Mouse (Mus musculus): ENCODE measurements around the gene Atxn2. TPM values are rescaled to one million over a fixed set of nuclear protein-coding genes. Genes with fewer than 3 reads are reported as not detected.
"Not testable (repeated sequence)": the region's sequence is repeated elsewhere in the genome, so short reads cannot be mapped to it uniquely, and the experiment has no call there.

Atxn2 gene
- polyA plus RNA-seq, 2 experiments: 19.3 to 24.1 TPM

DNA sequence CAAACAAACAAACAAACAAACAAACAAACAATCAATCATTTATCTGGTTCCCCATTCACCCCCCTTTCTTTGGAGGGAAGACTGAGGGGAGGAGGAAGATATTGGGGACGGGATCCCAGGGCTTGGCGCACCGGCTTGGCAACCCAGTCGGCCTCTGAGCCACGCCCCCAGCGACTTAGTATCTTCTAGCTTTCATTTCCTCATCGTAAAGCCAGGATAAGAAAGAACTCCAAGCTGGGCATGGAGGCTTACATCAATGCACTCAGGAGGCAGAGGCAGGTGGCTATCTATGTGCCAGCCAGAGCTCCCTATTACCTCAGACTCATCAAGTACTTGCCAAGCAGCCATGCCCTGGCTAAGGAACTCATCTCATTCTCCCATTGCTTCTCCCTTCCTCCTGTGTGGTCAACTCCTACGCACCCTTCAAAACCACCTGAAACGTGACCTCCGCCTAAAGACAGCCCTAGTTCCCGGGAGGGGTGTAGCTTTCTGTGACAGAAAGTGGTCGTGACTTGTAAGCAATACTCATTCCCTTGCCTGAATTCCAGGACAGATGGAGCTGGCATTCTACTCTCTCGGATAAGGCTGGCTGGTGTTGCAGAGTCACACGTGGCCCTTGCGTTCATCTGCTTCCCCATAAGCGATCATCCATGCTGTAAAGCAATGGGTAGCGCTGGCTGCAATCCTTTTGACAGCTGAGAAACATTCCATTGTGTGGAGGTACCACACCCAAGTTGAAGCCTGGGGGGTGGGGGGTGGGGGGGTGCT lies 132.2 kb downstream of the Atxn2 start:
- WGBS (ENCODE audit: insufficient replicate concordance): 12% methylated on average over 17 of the region's 17 CpGs
- H3K4me1 ChIP-seq (replicated peaks; ENCODE audit: control insufficient read depth in 2 of 2, insufficient read depth in 2 of 2, low read length in 1 of 2): peaks cover 6 to 10% of the 10 kb centered on the region in 2 experiments
- peak overlapping the region in 1 of 2 experiments; percentile 54; a peak in 2 of 4 replicates for H3K4me3 ChIP-seq (ENCODE audit: insufficient read depth in 1 of 2, low read depth in 2 of 2, low read length in 2 of 2)
- TF ChIP-seq EP300 (IDR thresholded peaks at IDR 0.05; ENCODE audit: low read depth) (no peak), CTCF (IDR thresholded peaks at IDR 0.05; ENCODE audit: low read depth) (0 out of 2 replicates have a peak, but pooled peaks have one; percentile 3)
- H3K9ac ChIP-seq (replicated peaks): no peak overlapping the region
- peak overlapping the region; percentile 78 for H3K4me2 ChIP-seq (ENCODE audit: low read depth)
- H3K27ac ChIP-seq: no peak overlapping the region
- H3K9me3 ChIP-seq (ENCODE audit: control insufficient read depth, low read length): no peaks in the 10 kb centered on the region
- ATAC-seq (ENCODE audit: insufficient read depth) (peak; percentile 24; the same call in 1 of the 2 replicates), DNase-seq (ENCODE audit: low read depth in 3 of 3, low spot score in 3 of 3) (no peak)
- H3K36me3 ChIP-seq (replicated peaks; ENCODE audit: control insufficient read depth, insufficient read depth, low read depth): no peaks in the 10 kb centered on the region
- peaks cover 9% of the 10 kb centered on the region for H3K27me3 ChIP-seq (ENCODE audit: control insufficient read depth, insufficient read depth, low read length)

DNA sequence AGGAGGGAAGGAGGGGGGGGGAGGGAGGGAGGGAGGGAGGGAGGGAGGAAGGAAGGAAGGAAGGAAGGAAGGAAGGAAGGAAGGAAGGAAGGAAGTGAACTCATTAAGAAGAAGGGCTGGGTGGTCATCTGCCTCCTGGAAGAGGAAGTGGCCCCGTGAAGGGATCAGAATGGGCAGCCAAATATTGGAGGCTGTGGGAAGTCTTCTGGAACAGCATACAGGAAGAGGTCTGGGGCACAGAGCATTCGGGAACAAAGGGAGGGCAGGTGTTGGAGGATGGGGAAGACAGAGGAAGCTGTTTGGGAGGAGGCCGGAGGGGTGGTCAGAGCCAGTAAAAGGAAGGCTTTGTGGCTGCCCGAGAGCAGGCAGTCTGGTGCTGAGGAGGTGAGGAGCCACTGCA lies 134.2 kb downstream of the Atxn2 start:
- TF ChIP-seq EP300 (IDR thresholded peaks at IDR 0.05; ENCODE audit: low read depth) (no peak), CTCF (IDR thresholded peaks at IDR 0.05; ENCODE audit: low read depth) (no peak)
- WGBS (ENCODE audit: insufficient replicate concordance): 19% methylated on average over 4 of the region's 4 CpGs
- Histone ChIP-seq H3K4me2 (ENCODE audit: low read depth) (no peak overlapping the region), H3K36me3 (replicated peaks; ENCODE audit: control insufficient read depth, insufficient read depth, low read depth) (no peaks in the 10 kb centered on the region), H3K27me3 (ENCODE audit: control insufficient read depth, insufficient read depth, low read length) (peaks cover 7% of the 10 kb centered on the region), H3K9ac (replicated peaks) (no peak overlapping the region), H3K27ac (no peak overlapping the region), H3K4me1 (replicated peaks; ENCODE audit: control insufficient read depth in 2 of 2, insufficient read depth in 2 of 2, low read length in 1 of 2) (peaks cover 0 to 12% of the 10 kb centered on the region in 2 experiments; a peak in 3 of 4 replicates), H3K4me3 (ENCODE audit: insufficient read depth in 1 of 2, low read depth in 2 of 2, low read length in 2 of 2) (no peak overlapping the region), H3K9me3 (ENCODE audit: control insufficient read depth, low read length) (no peaks in the 10 kb centered on the region)
- DNase-seq (ENCODE audit: low read depth in 3 of 3, low spot score in 3 of 3) (no peak), ATAC-seq (ENCODE audit: insufficient read depth) (no peak)

DNA sequence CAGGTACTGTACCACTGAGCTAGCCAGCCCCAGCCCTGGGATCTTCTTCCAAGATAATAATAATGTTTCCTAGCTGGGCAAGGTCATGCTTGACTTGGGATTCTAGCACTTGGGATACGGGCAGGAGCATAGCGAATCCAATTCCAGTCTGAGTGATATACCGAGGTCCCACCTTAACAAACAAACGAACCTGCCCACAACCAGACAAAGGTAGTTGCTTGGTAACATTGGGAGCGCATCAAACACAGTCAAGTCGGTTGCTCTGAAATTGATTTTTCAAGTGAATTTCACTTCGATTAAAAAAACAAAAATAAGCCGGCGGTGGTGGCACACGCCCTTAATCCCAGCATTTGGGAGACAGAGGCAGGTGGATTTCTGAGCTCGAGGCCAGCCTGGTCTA lies 135.2 kb downstream of the Atxn2 start:
- no peak for TF ChIP-seq CTCF (IDR thresholded peaks at IDR 0.05; ENCODE audit: low read depth)
- no peak for TF ChIP-seq EP300 (IDR thresholded peaks at IDR 0.05; ENCODE audit: low read depth)
- H3K4me1 ChIP-seq (replicated peaks; ENCODE audit: control insufficient read depth in 2 of 2, insufficient read depth in 2 of 2, low read length in 1 of 2): peaks cover 0 to 12% of the 10 kb centered on the region in 2 experiments; a peak in 3 of 4 replicates
- no peak for ATAC-seq (ENCODE audit: insufficient read depth)

DNA sequence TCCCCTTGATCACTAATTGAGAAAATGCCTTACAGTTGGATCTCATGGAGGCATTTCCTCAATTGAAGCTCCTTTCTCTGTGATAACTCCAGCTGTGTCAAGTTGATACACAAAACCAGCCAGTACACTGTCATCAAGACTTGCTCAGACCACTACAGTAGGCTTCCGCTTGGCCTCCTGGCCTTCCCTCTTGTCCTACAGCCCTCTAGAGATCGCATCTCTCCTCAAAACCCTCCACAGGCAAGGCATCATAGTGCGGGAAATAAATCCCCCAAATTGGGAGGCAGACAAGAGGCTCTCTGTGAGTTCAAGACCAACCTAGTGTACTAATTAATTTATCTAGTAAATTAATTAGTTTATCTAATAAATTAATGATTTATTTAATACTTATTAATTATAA lies 136.1 kb downstream of the Atxn2 start:
- DNase-seq (ENCODE audit: low read depth in 3 of 3, low spot score in 3 of 3); H3K9ac ChIP-seq (replicated peaks); H3K27me3 ChIP-seq (ENCODE audit: control insufficient read depth, insufficient read depth, low read length); H3K36me3 ChIP-seq (replicated peaks; ENCODE audit: control insufficient read depth, insufficient read depth, low read depth); H3K9me3 ChIP-seq (ENCODE audit: control insufficient read depth, low read length); H3K27ac ChIP-seq; ATAC-seq (ENCODE audit: insufficient read depth); H3K4me2 ChIP-seq (ENCODE audit: low read depth); H3K4me3 ChIP-seq (ENCODE audit: insufficient read depth in 1 of 2, low read depth in 2 of 2, low read length in 2 of 2): not testable (repeated sequence)
- peaks cover 0 to 11% of the 10 kb centered on the region in 2 experiments; a peak in 3 of 4 replicates for H3K4me1 ChIP-seq (replicated peaks; ENCODE audit: control insufficient read depth in 2 of 2, insufficient read depth in 2 of 2, low read length in 1 of 2)
- WGBS (ENCODE audit: insufficient replicate concordance): 44% methylated on average over 3 of the region's 3 CpGs

More for the DNA sequence above, 135.2 kb downstream of the Atxn2 start:
- Histone ChIP-seq H3K9ac (replicated peaks) (no peak overlapping the region), H3K9me3 (ENCODE audit: control insufficient read depth, low read length) (no peaks in the 10 kb centered on the region), H3K27me3 (ENCODE audit: control insufficient read depth, insufficient read depth, low read length) (peaks cover 7% of the 10 kb centered on the region), H3K27ac (no peak overlapping the region), H3K4me3 (ENCODE audit: insufficient read depth in 1 of 2, low read depth in 2 of 2, low read length in 2 of 2) (no peak overlapping the region), H3K36me3 (replicated peaks; ENCODE audit: control insufficient read depth, insufficient read depth, low read depth) (no peaks in the 10 kb centered on the region), H3K4me2 (ENCODE audit: low read depth) (no peak overlapping the region)
- DNase-seq (ENCODE audit: low read depth in 3 of 3, low spot score in 3 of 3): no peak
- WGBS (ENCODE audit: insufficient replicate concordance): 61% methylated on average over 11 of the region's 11 CpGs

DNA sequence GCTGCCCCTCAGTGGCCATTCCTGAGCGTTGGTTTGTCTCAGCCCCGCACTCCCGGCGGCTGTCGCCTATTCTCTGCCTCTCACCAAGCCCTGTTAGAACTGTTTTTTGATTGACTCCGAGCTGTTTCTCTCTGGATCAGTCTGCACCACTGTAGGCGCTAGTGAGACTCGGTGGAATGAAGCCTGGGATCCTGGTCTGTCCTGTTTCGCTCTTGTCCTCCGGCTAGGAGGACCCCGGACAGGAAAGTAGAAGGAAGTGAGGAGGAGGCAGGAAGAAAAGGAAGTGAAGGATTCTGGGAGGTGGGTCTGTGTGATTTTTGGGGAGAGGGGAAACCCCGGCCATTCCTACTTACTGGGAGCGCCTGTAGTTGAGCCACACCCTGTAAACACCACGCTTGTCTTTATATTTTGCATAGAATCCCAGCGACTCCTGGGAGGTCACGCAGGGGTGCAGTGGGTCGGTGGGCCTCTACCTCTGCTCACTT lies 136.9 kb downstream of the Atxn2 start:
- under 1% methylated on average over 17 of the region's 17 CpGs for WGBS (ENCODE audit: insufficient replicate concordance)
- peaks cover 0 to 10% of the 10 kb centered on the region in 2 experiments; a peak in 3 of 4 replicates for H3K4me1 ChIP-seq (replicated peaks; ENCODE audit: control insufficient read depth in 2 of 2, insufficient read depth in 2 of 2, low read length in 1 of 2)
- peak; percentile 40 for TF ChIP-seq CTCF (IDR thresholded peaks at IDR 0.05; ENCODE audit: low read depth)
- no peak for TF ChIP-seq EP300 (IDR thresholded peaks at IDR 0.05; ENCODE audit: low read depth)

More for the DNA sequence above, 136.9 kb downstream of the Atxn2 start:
- DNase-seq (ENCODE audit: low read depth in 3 of 3, low spot score in 3 of 3) (no peak), ATAC-seq (ENCODE audit: insufficient read depth) (peak; percentile 55; the same call in 1 of the 2 replicates)
- peaks cover 7% of the 10 kb centered on the region for H3K27me3 ChIP-seq (ENCODE audit: control insufficient read depth, insufficient read depth, low read length)
- H3K9ac ChIP-seq (replicated peaks): peak overlapping the region; percentile 67
- peak overlapping the region; percentile 44; the same call in 1 of the 2 replicates for H3K27ac ChIP-seq
- H3K9me3 ChIP-seq (ENCODE audit: control insufficient read depth, low read length): no peaks in the 10 kb centered on the region
- peak overlapping the region; percentile 96 for H3K4me2 ChIP-seq (ENCODE audit: low read depth)
- H3K4me3 ChIP-seq (ENCODE audit: insufficient read depth in 1 of 2, low read depth in 2 of 2, low read length in 2 of 2): peak overlapping the region; percentile 58 to 79
- H3K36me3 ChIP-seq (replicated peaks; ENCODE audit: control insufficient read depth, insufficient read depth, low read depth): no peaks in the 10 kb centered on the region
